ENCODE assay signal across 8 mouse cellular contexts in genomic region chr17:46033122-46033521, GRCm38 (mm10). TPM values are rescaled to one million over a fixed set of nuclear protein-coding genes. Genes with fewer than 3 reads are reported as not detected.
DNase-seq lines count a peak whose midpoint lies in the region; ATAC-seq lines count a peak whose summit lies in the region.

No protein-coding gene starts in this region.

- no peaks in the 10 kb centered on the region for H3K27me3 ChIP-seq in liver, embryonic 11.5 days (replicated peaks; ENCODE audit: control insufficient read depth, insufficient read depth, low read length)
- H3K27me3 ChIP-seq in intestine, embryonic 16.5 days (replicated peaks; ENCODE audit: control insufficient read depth, insufficient read depth, low read length): no peaks in the 10 kb centered on the region
- 0 out of 2 replicates have a peak, but pooled peaks cover 4% of the 10 kb centered on the region for H3K27me3 ChIP-seq in neural tube, embryonic 15.5 days (replicated peaks)

- H3K36me3 ChIP-seq in liver, embryonic 11.5 days (ENCODE audit: control insufficient read depth, insufficient read depth, low read length): no peaks in the 10 kb centered on the region
- H3K36me3 ChIP-seq in intestine, embryonic 16.5 days (ENCODE audit: control insufficient read depth, insufficient read depth, low read length): no peaks in the 10 kb centered on the region
- H3K36me3 ChIP-seq in neural tube, embryonic 15.5 days: no peaks in the 10 kb centered on the region

- peak; percentile 64 for DNase-seq in cerebellum, adult 9-10 months
- DNase-seq in cerebellum, postnatal 4 days (ENCODE audit: low spot score in 2 of 2): no peak
- no peak for DNase-seq in liver, embryonic 11.5 days (ENCODE audit: low spot score)
- no peak for DNase-seq in liver
- no peak for DNase-seq in frontal cortex, adult 2 months (ENCODE audit: extremely low spot score in 1 of 2, low spot score in 1 of 2)

- H3K9ac ChIP-seq in liver, embryonic 11.5 days (ENCODE audit: low read depth, low read length): no peak overlapping the region; the same call in 1 of the 2 replicates
- peak overlapping the region; percentile 31; the same call in 1 of the 2 replicates for H3K9ac ChIP-seq in intestine, embryonic 16.5 days (ENCODE audit: low read depth, low read length)
- H3K9ac ChIP-seq in neural tube, embryonic 15.5 days (replicated peaks): no peak overlapping the region

- peak overlapping the region; percentile 95 for H3K4me3 ChIP-seq in liver, embryonic 11.5 days (ENCODE audit: low read depth, low read length)
- no peak overlapping the region for H3K4me3 ChIP-seq in intestine, embryonic 16.5 days (ENCODE audit: low read length)
- 0 out of 2 replicates have a peak overlapping the region, but pooled peaks have one; percentile 79 for H3K4me3 ChIP-seq in neural tube, embryonic 15.5 days (replicated peaks)

- H3K4me2 ChIP-seq in liver, embryonic 11.5 days: peak overlapping the region; percentile 97
- H3K4me2 ChIP-seq in intestine, embryonic 16.5 days (ENCODE audit: low read depth, low read length): peak overlapping the region; percentile 80; the same call in 1 of the 2 replicates
- peak overlapping the region; percentile 91 for H3K4me2 ChIP-seq in neural tube, embryonic 15.5 days

- H3K27ac ChIP-seq in liver, embryonic 11.5 days (ENCODE audit: low read depth, low read length): no peak overlapping the region
- 0 out of 2 replicates have a peak overlapping the region, but pooled peaks have one; percentile 27 for H3K27ac ChIP-seq in intestine, embryonic 16.5 days (ENCODE audit: low read length)
- no peak overlapping the region for H3K27ac ChIP-seq in neural tube, embryonic 15.5 days (replicated peaks)

- H3K4me1 ChIP-seq in liver, embryonic 11.5 days (replicated peaks; ENCODE audit: control insufficient read depth, insufficient read depth, low read length): peaks cover 37% of the 10 kb centered on the region
- peaks cover 34% of the 10 kb centered on the region for H3K4me1 ChIP-seq in intestine, embryonic 16.5 days (ENCODE audit: control insufficient read depth, insufficient read depth, low read length)
- H3K4me1 ChIP-seq in neural tube, embryonic 15.5 days: peaks cover 43% of the 10 kb centered on the region

- ATAC-seq in liver, embryonic 11.5 days (replicated peaks; ENCODE audit: low FRiP score): no peak
- ATAC-seq in intestine, embryonic 16.5 days: no peak
- ATAC-seq in neural tube, embryonic 15.5 days (ENCODE audit: low FRiP score): no peak
- no peak for ATAC-seq in frontal cortex, adult (ENCODE audit: low TSS enrichment)

- WGBS in liver, embryonic 11.5 days: 46% methylated on average over 6 of the region's 6 CpGs
- 42% methylated on average over 6 of the region's 6 CpGs for WGBS in intestine, embryonic 16.5 days
- WGBS in neural tube, embryonic 15.5 days: 44% methylated on average over 6 of the region's 6 CpGs

- H3K9me3 ChIP-seq in liver, embryonic 11.5 days (ENCODE audit: control insufficient read depth, low read length): no peaks in the 10 kb centered on the region
- no peaks in the 10 kb centered on the region for H3K9me3 ChIP-seq in intestine, embryonic 16.5 days (ENCODE audit: control insufficient read depth, low read length)
- no peaks in the 10 kb centered on the region for H3K9me3 ChIP-seq in neural tube, embryonic 15.5 days (replicated peaks)

RNA-seq across cellular contexts. Expression of gene Vegfa, which starts 1.0 kb away (rescaled TPM):
- polyA plus RNA-seq in liver, embryonic 11.5 days (2014; fragmentation: Nextera tagmentation; extraction: Ambion mirVana): 3.4 and 4.6 TPM in 2 replicates
- 2.7 and 3.3 TPM in 2 replicates for polyA plus RNA-seq in intestine, embryonic 16.5 days (2015; fragmentation: Nextera tagmentation; extraction: Ambion mirVana)
- 4.1 and 4.8 TPM in 2 replicates for polyA plus RNA-seq in neural tube, embryonic 15.5 days (2015; fragmentation: Nextera tagmentation; extraction: Ambion mirVana)
- polyA plus RNA-seq in frontal cortex, adult 2 months (2012; rRNA removed): 145 and 168 TPM in 2 replicates

Comparison
In these comparisons a context has a peak if more than half of its experiments do, and no peak if none do; other contexts are left out.
1. RNA of gene Vegfa, which starts 1.0 kb away (polyA plus RNA-seq): 145 to 168 TPM in frontal cortex, adult 2 months; 4.1 to 4.8 TPM in neural tube, embryonic 15.5 days, 3.4 to 4.6 TPM in liver, embryonic 11.5 days and 2.7 to 3.3 TPM in intestine, embryonic 16.5 days; every median in the first group is over 10 times any median in the second.
2. Peak in every context shown above with its lines, with median percentiles within 50 percentile points of each other: H3K4me2 ChIP-seq.